Mouse (Mus musculus): ENCODE results near the gene Tmc5.

Tmc5 gene

GRCm38 (mm10) chr7:118609815-118610214, 12.7 kb downstream of the Tmc5 start:
- in situ Hi-C loops (cut with MboI) = no loop called here

GRCm38 (mm10) chr7:118610721-118611120, 13.6 kb downstream of the Tmc5 start:
- in situ Hi-C loops (cut with MboI) = no loop called here

- in situ Hi-C loops (cut with MboI) = no loop called here
Measured at GRCm38 (mm10) chr7:118611185-118611749, 14.2 kb downstream of the Tmc5 start.

- in situ Hi-C loops (cut with MboI) = no loop called here
Measured at GRCm38 (mm10) chr7:118611933-118612332, 14.8 kb downstream of the Tmc5 start.

GRCm38 (mm10) chr7:118614076-118614475, 17.0 kb downstream of the Tmc5 start:
- in situ Hi-C loops (cut with MboI) = no loop called here

- in situ Hi-C loops (cut with MboI) = no loop called here
Measured at GRCm38 (mm10) chr7:118618104-118618503, 21.0 kb downstream of the Tmc5 start.

- in situ Hi-C loops (cut with MboI) = no loop called here
Measured at GRCm38 (mm10) chr7:118620243-118620906, 23.3 kb downstream of the Tmc5 start.

- in situ Hi-C loops (cut with MboI) = no loop called here
Measured at GRCm38 (mm10) chr7:118621094-118621493, 24.0 kb downstream of the Tmc5 start.

- in situ Hi-C loops (cut with MboI) = no loop called here
Measured at GRCm38 (mm10) chr7:118627550-118628298, 30.6 kb downstream of the Tmc5 start.

GRCm38 (mm10) chr7:118633094-118633493, 36.0 kb downstream of the Tmc5 start:
- in situ Hi-C loops (cut with MboI) = no loop called here

GRCm38 (mm10) chr7:118633951-118634350, 36.9 kb downstream of the Tmc5 start:
- in situ Hi-C loops (cut with MboI) = no loop called here

- in situ Hi-C loops (cut with MboI) = no loop called here
Measured at GRCm38 (mm10) chr7:118637466-118637865, 40.4 kb downstream of the Tmc5 start.

- in situ Hi-C loops (cut with MboI) = no loop called here
Measured at GRCm38 (mm10) chr7:118646237-118646636, 49.1 kb downstream of the Tmc5 start.

- in situ Hi-C loops (cut with MboI) = no loop called here
Measured at GRCm38 (mm10) chr7:118649328-118649727, 52.2 kb downstream of the Tmc5 start.

- in situ Hi-C loops (cut with MboI) = no loop called here
Measured at GRCm38 (mm10) chr7:118650119-118650518, 53.0 kb downstream of the Tmc5 start.

GRCm38 (mm10) chr7:118650891-118651290, 53.8 kb downstream of the Tmc5 start:
- in situ Hi-C loops (cut with MboI) = no loop called here

- in situ Hi-C loops (cut with MboI) = no loop called here
Measured at GRCm38 (mm10) chr7:118652572-118653295, 55.6 kb downstream of the Tmc5 start.

- in situ Hi-C loops (cut with MboI) = no loop called here
Measured at GRCm38 (mm10) chr7:118656730-118657129, 59.6 kb downstream of the Tmc5 start.

- in situ Hi-C loops (cut with MboI) = no loop called here
Measured at GRCm38 (mm10) chr7:118667773-118668172, 70.7 kb downstream of the Tmc5 start.

- in situ Hi-C loops (cut with MboI) = no loop called here
Measured at GRCm38 (mm10) chr7:118670142-118670541, 73.0 kb downstream of the Tmc5 start.

GRCm38 (mm10) chr7:118676826-118677225, 79.7 kb downstream of the Tmc5 start:
- in situ Hi-C loops (cut with MboI) = no loop called here

- in situ Hi-C loops (cut with MboI) = loop anchor here (10.0 kb wide), 1 partner anchor 93 kb away; the partner anchor contains the start of gene Tmc5
Measured at GRCm38 (mm10) chr7:118688199-118688598, 91.1 kb downstream of the Tmc5 start.

All from mature B cell (primary cell).